Mouse (Mus musculus) embryonic fibroblast, embryonic 13.5 days (primary cell): ENCODE data around the gene Snx15.

Experiments used
- CTCF ChIP-seq: IDR thresholded peaks from 2 replicates; pipeline ENCODE4 v1.5.1; 2011; ENCODE audit warnings: mild to moderate bottlenecking, control low read depth, low read length, moderate library complexity, borderline replicate concordance; ENCODE audit not compliant: insufficient read depth
- POLR2A ChIP-seq: IDR thresholded peaks from 2 replicates; pipeline ENCODE4 v1.6.1; 2011; ENCODE audit warnings: low read depth, mild to moderate bottlenecking, control low read depth, low read length, moderate library complexity

GRCm38 (mm10) chr19:6144842-6145241 is 16.7 kb upstream of the Snx15 start:
- no peak for TF ChIP-seq CTCF
- TF ChIP-seq POLR2A: no peak
